ENCODE assay signal across 17 mouse cellular contexts in genomic region chr19:56287580-56288367, GRCm38 (mm10). TPM values are rescaled to one million over a fixed set of nuclear protein-coding genes. Genes with fewer than 3 reads are reported as not detected.
A peak's percentile ranks its signal among the peaks of the same experiment; 100 is the strongest.
DNase-seq lines count a peak whose midpoint lies in the region; ATAC-seq and TF ChIP-seq lines count a peak whose summit lies in the region.
"Had no signal": no experiment of that assay in that cellular context is flagged by ENCODE, and none has a peak within 500 bp of the region (broad histone marks: within the 10 kb centered on the region; RNA-seq: fewer than 3 reads in every experiment).

No protein-coding gene starts in this region.

- H3K4me2 ChIP-seq in liver, embryonic 16.5 days (ENCODE audit: low read depth, low read length) = peak overlapping the region; percentile 49; the same call in 1 of the 2 replicates
- H3K4me2 ChIP-seq: embryonic facial prominence, embryonic 12.5 days; heart, embryonic 13.5 days; midbrain, embryonic 13.5 days had no signal

- H3K27ac ChIP-seq in liver, embryonic 16.5 days (ENCODE audit: low read length) = peak overlapping the region; percentile 64
- H3K27ac ChIP-seq in limb, embryonic 10.5 days = no peak overlapping the region
- H3K27ac ChIP-seq: embryonic facial prominence, embryonic 12.5 days; heart, embryonic 13.5 days; macrophage; midbrain, embryonic 13.5 days had no signal

- H3K4me1 ChIP-seq in liver, embryonic 16.5 days (ENCODE audit: control insufficient read depth, low read depth, low read length) = no peaks in the 10 kb centered on the region; the same call in 1 of the 2 replicates
- H3K4me1 ChIP-seq in limb, embryonic 10.5 days = peaks cover 10% of the 10 kb centered on the region

- in situ Hi-C loops in Patski (cut with MboI; ENCODE audit: low pct_unique_long_range_greater_than_20kb) = no loop called here

- peak overlapping the region; percentile 11; the same call in 1 of the 2 replicates for H3K9ac ChIP-seq in liver, embryonic 16.5 days (ENCODE audit: low read depth, low read length)
- H3K9ac ChIP-seq: embryonic facial prominence, embryonic 12.5 days; heart, embryonic 13.5 days; midbrain, embryonic 13.5 days had no signal

- CTCF ChIA-PET in Patski (lab: Charles Lee) = interaction anchor here (0.7 to 3.0 kb wide), 2 partner anchors 10 to 33 kb away, joined by 3 to 13 read pairs; no protein-coding TSS in a partner anchor

- no peak for TF ChIP-seq CTCF in Patski (IDR thresholded peaks at IDR 0.05)

- H3K9me3 ChIP-seq in liver, embryonic 16.5 days (replicated peaks; ENCODE audit: control insufficient read depth, low read length) = no peaks in the 10 kb centered on the region
- no peaks in the 10 kb centered on the region for H3K9me3 ChIP-seq in limb, embryonic 10.5 days (replicated peaks)
- H3K9me3 ChIP-seq: embryonic facial prominence, embryonic 12.5 days; heart, embryonic 13.5 days; midbrain, embryonic 13.5 days had no signal

- no peaks in the 10 kb centered on the region for H3K36me3 ChIP-seq in liver, embryonic 16.5 days (ENCODE audit: control insufficient read depth, insufficient read depth)
- no peaks in the 10 kb centered on the region for H3K36me3 ChIP-seq in limb, embryonic 10.5 days
- H3K36me3 ChIP-seq: embryonic facial prominence, embryonic 12.5 days; heart, embryonic 13.5 days; midbrain, embryonic 13.5 days had no signal

- peak; percentile 63 for ATAC-seq in Patski
- peak; percentile 24; the same call in 1 of the 2 replicates for ATAC-seq in liver, embryonic 16.5 days (ENCODE audit: low read depth)
- no peak for ATAC-seq in CD4-positive, CD25-positive, alpha-beta regulatory T cell, adult 4 months
- ATAC-seq: midbrain, embryonic 13.5 days had no signal

- peaks cover 10% of the 10 kb centered on the region for H3K27me3 ChIP-seq in Patski
- no peaks in the 10 kb centered on the region for H3K27me3 ChIP-seq in liver, embryonic 16.5 days (ENCODE audit: control insufficient read depth, insufficient read depth, low read depth, low read length)
- 0 out of 2 replicates have a peak, but pooled peaks cover 5% of the 10 kb centered on the region for H3K27me3 ChIP-seq in limb, embryonic 10.5 days (ENCODE audit: low read depth, poor library complexity, severe bottlenecking)
- H3K27me3 ChIP-seq: embryonic facial prominence, embryonic 12.5 days; midbrain, embryonic 13.5 days had no signal

- POLR2A ChIA-PET in Patski (lab: Charles Lee) = interaction anchor here (0.5 kb wide), 1 partner anchor 827 kb away, joined by 3 read pairs; no protein-coding TSS in a partner anchor

- H3K4me3 ChIP-seq in liver, embryonic 16.5 days (ENCODE audit: low read depth, low read length) = peak overlapping the region; percentile 24
- no peak overlapping the region for H3K4me3 ChIP-seq in limb, embryonic 10.5 days
- H3K4me3 ChIP-seq: embryonic facial prominence, embryonic 12.5 days; heart, embryonic 13.5 days; midbrain, embryonic 13.5 days had no signal

- WGBS in liver, embryonic 16.5 days (ENCODE audit: insufficient replicate concordance) = 47% methylated on average over 15 of the region's 15 CpGs
- WGBS in limb, embryonic 10.5 days = 88% methylated on average over 15 of the region's 15 CpGs

- DNase-seq in 3T3-L1 (ENCODE audit: low read depth, low spot score) (peak; percentile 77), Patski (ENCODE audit: low read depth, low spot score) (peak; percentile 51)
- peak; percentile 26 for DNase-seq in kidney, postnatal 14 days
- no peak for DNase-seq in testis, postnatal 14 days (ENCODE audit: low spot score)
- no peak for DNase-seq in limb, embryonic 10.5 days (ENCODE audit: low spot score)
- no peak for DNase-seq in frontal cortex, postnatal 25 days (ENCODE audit: low spot score in 2 of 2)
- DNase-seq: cerebellum, adult 11 months; cerebellum, postnatal 36 days; lung, adult 18-20 months; thymus, postnatal 14 days had no signal

RNA-seq across cellular contexts. Expression of gene Habp2, which starts 0.8 kb away (rescaled TPM):
- polyA plus RNA-seq in Patski (2021) = 5.8 TPM
- 71.3 and 78.4 TPM in 2 replicates for polyA plus RNA-seq in liver, embryonic 16.5 days (2015; fragmentation: Nextera tagmentation; extraction: Ambion mirVana)
- polyA plus RNA-seq in CD4-positive, CD25-positive, alpha-beta regulatory T cell, adult 4 months (2017; shearing (Covaris generic)) = under 1 TPM in 1 of 2 experiments, not detected in 1; 0.36 TPM
- polyA plus RNA-seq in limb, embryonic 10.5 days (2016; fragmentation: Nextera tagmentation; extraction: Ambion mirVana) = 0.46 TPM in 1 of 2 replicates, not detected in the other
- polyA plus RNA-seq: embryonic facial prominence, embryonic 12.5 days; forebrain, embryonic 11.5 days; macrophage had no signal

Comparison
In these comparisons a context has a peak if more than half of its experiments do, and no peak if none do; other contexts are left out.
1. DNase-seq: peak in 3T3-L1 (single experiment), Patski (single experiment) and kidney, postnatal 14 days (single experiment); none in testis, postnatal 14 days (single experiment), limb, embryonic 10.5 days (single experiment) and frontal cortex, postnatal 25 days (0 of 2).
2. RNA of gene Habp2, which starts 0.8 kb away (polyA plus RNA-seq): 71.3 to 78.4 TPM in liver, embryonic 16.5 days; 5.8 TPM in Patski (single experiment), 0.36 TPM in CD4-positive, CD25-positive, alpha-beta regulatory T cell, adult 4 months and 0.46 TPM in limb, embryonic 10.5 days; every median in the first group is over 10 times any median in the second.